Mouse (Mus musculus): ENCODE results near the gene Nars2.

Gene Nars2

GRCm38 (mm10) chr7:96951281-96952051, at the start of gene Nars2:
Gene Nars2, plus strand, starts transcription at chr7:96951505.
- DNase-seq = peak; percentile 86 to 90

GRCm38 (mm10) chr7:96902183-96902582, 49.1 kb upstream of the Nars2 start:
- no peak for DNase-seq

GRCm38 (mm10) chr7:96903088-96903985, 48.0 kb upstream of the Nars2 start:
- DNase-seq = no peak

- DNase-seq = no peak
Measured at GRCm38 (mm10) chr7:96904442-96904841, 46.9 kb upstream of the Nars2 start.

- no peak for DNase-seq
Measured at GRCm38 (mm10) chr7:96904936-96905335, 46.4 kb upstream of the Nars2 start.

- no peak for DNase-seq
Measured at GRCm38 (mm10) chr7:96905422-96905821, 45.9 kb upstream of the Nars2 start.

GRCm38 (mm10) chr7:96906216-96906615, 45.1 kb upstream of the Nars2 start:
- no peak for DNase-seq

GRCm38 (mm10) chr7:96907971-96908680, 43.2 kb upstream of the Nars2 start:
- DNase-seq = no peak

- no peak for DNase-seq
Measured at GRCm38 (mm10) chr7:96909856-96910255, 41.4 kb upstream of the Nars2 start.

- DNase-seq = no peak
Measured at GRCm38 (mm10) chr7:96910310-96910960, 40.9 kb upstream of the Nars2 start.

GRCm38 (mm10) chr7:96914031-96914430, 37.3 kb upstream of the Nars2 start:
- DNase-seq = peak; percentile 67 to 75

- peak; percentile 12 to 13 for DNase-seq
Measured at GRCm38 (mm10) chr7:96915452-96916105, 35.7 kb upstream of the Nars2 start.

GRCm38 (mm10) chr7:96920447-96921095, 30.7 kb upstream of the Nars2 start:
- no peak for DNase-seq

- DNase-seq = no peak
Measured at GRCm38 (mm10) chr7:96922927-96923326, 28.4 kb upstream of the Nars2 start.

GRCm38 (mm10) chr7:96943715-96944377, 7.5 kb upstream of the Nars2 start:
- DNase-seq = no peak

GRCm38 (mm10) chr7:96946501-96946900, 4.8 kb upstream of the Nars2 start:
- DNase-seq = peak; percentile 25 to 45

- no peak for DNase-seq
Measured at GRCm38 (mm10) chr7:96952094-96952493, 789 bp downstream of the Nars2 start.

- no peak for DNase-seq
Measured at GRCm38 (mm10) chr7:96959168-96959567, 7.9 kb downstream of the Nars2 start.

- no peak for DNase-seq
Measured at GRCm38 (mm10) chr7:96967188-96967587, 15.9 kb downstream of the Nars2 start.

GRCm38 (mm10) chr7:96970359-96970758, 19.1 kb downstream of the Nars2 start:
- DNase-seq = no peak

Measured in thymus, postnatal 36 days (tissue).